Mouse (Mus musculus): ENCODE measurements around the gene Gm9857. TPM values are rescaled to one million over a fixed set of nuclear protein-coding genes. Genes with fewer than 3 reads are reported as not detected.

Gene Gm9857
- polyA plus RNA-seq, 1 experiment from 2014 or later: not detected

- H3K9ac ChIP-seq (replicated peaks; ENCODE audit: low read depth): no peak overlapping the region
- H3K36me3 ChIP-seq (ENCODE audit: insufficient read depth, low read length): no peaks in the 10 kb centered on the region
- no peak for TF ChIP-seq CTCF (IDR thresholded peaks at IDR 0.05)
- no peak for TF ChIP-seq EP300 (IDR thresholded peaks at IDR 0.05)
- H3K4me3 ChIP-seq (ENCODE audit: low read depth, low read length): no peak overlapping the region
- H3K9me3 ChIP-seq (ENCODE audit: low read length): no peaks in the 10 kb centered on the region
- H3K4me2 ChIP-seq (replicated peaks; ENCODE audit: low read depth, low read length): no peak overlapping the region
- DNase-seq (ENCODE audit: low spot score): no peak
- 59% methylated on average over 3 of the region's 3 CpGs for WGBS
- no peaks in the 10 kb centered on the region for H3K27me3 ChIP-seq (replicated peaks; ENCODE audit: insufficient read depth, low read length)
- no peaks in the 10 kb centered on the region for H3K4me1 ChIP-seq (ENCODE audit: insufficient read depth, low read depth, low read length)
- no peak for ATAC-seq
- H3K27ac ChIP-seq (ENCODE audit: low read length): no peak overlapping the region
These were observed 22.3 kb downstream of the Gm9857 start for GRCm38 (mm10) chr3:108917986-108918385.

DNA sequence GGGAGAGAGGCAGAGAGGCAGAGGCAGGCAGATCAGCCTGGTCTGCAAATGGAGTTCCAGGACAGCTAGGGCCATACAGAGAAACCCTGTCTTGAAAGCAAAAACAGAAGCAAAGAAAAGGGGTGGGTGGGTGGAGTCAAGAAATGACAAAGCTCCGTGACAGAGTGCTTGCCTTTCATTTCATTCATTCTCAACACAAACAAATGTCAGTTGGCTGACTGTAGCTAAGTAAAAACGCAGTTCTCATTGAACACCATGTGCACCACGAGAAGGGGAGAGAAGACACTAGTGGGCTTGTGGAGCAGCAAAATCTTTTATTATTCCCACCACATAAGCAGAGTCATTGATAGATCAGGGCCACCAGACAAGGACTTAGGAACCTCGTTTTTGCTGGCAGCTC lies 23.4 kb downstream of the Gm9857 start:
- 26% methylated on average over 4 of the region's 4 CpGs for WGBS
- no peaks in the 10 kb centered on the region for H3K36me3 ChIP-seq (ENCODE audit: insufficient read depth, low read length)

GRCm38 (mm10) chr3:108915999-108916398 lies 24.2 kb downstream of the Gm9857 start:
- no peak for DNase-seq (ENCODE audit: low spot score)
- Histone ChIP-seq H3K27ac (ENCODE audit: low read length) (no peak overlapping the region), H3K4me2 (replicated peaks; ENCODE audit: low read depth, low read length) (no peak overlapping the region), H3K9me3 (ENCODE audit: low read length) (no peaks in the 10 kb centered on the region), H3K9ac (replicated peaks; ENCODE audit: low read depth) (no peak overlapping the region), H3K27me3 (replicated peaks; ENCODE audit: insufficient read depth, low read length) (no peaks in the 10 kb centered on the region), H3K4me3 (ENCODE audit: low read depth, low read length) (no peak overlapping the region), H3K4me1 (ENCODE audit: insufficient read depth, low read depth, low read length) (no peaks in the 10 kb centered on the region), H3K36me3 (ENCODE audit: insufficient read depth, low read length) (no peaks in the 10 kb centered on the region)
- WGBS: 74% methylated on average over 1 of the region's 1 CpGs
- ATAC-seq: no peak
- TF ChIP-seq EP300 (IDR thresholded peaks at IDR 0.05) (no peak), CTCF (IDR thresholded peaks at IDR 0.05) (no peak)

More for the DNA sequence above, 23.4 kb downstream of the Gm9857 start:
- H3K27ac ChIP-seq (ENCODE audit: low read length): no peak overlapping the region
- no peaks in the 10 kb centered on the region for H3K9me3 ChIP-seq (ENCODE audit: low read length)
- no peak overlapping the region for H3K4me2 ChIP-seq (replicated peaks; ENCODE audit: low read depth, low read length)
- no peak overlapping the region for H3K9ac ChIP-seq (replicated peaks; ENCODE audit: low read depth)
- no peaks in the 10 kb centered on the region for H3K27me3 ChIP-seq (replicated peaks; ENCODE audit: insufficient read depth, low read length)
- no peak for DNase-seq (ENCODE audit: low spot score)
- ATAC-seq: no peak
- H3K4me1 ChIP-seq (ENCODE audit: insufficient read depth, low read depth, low read length): no peaks in the 10 kb centered on the region
- TF ChIP-seq CTCF (IDR thresholded peaks at IDR 0.05) (no peak), EP300 (IDR thresholded peaks at IDR 0.05) (no peak)
- no peak overlapping the region for H3K4me3 ChIP-seq (ENCODE audit: low read depth, low read length)

DNA sequence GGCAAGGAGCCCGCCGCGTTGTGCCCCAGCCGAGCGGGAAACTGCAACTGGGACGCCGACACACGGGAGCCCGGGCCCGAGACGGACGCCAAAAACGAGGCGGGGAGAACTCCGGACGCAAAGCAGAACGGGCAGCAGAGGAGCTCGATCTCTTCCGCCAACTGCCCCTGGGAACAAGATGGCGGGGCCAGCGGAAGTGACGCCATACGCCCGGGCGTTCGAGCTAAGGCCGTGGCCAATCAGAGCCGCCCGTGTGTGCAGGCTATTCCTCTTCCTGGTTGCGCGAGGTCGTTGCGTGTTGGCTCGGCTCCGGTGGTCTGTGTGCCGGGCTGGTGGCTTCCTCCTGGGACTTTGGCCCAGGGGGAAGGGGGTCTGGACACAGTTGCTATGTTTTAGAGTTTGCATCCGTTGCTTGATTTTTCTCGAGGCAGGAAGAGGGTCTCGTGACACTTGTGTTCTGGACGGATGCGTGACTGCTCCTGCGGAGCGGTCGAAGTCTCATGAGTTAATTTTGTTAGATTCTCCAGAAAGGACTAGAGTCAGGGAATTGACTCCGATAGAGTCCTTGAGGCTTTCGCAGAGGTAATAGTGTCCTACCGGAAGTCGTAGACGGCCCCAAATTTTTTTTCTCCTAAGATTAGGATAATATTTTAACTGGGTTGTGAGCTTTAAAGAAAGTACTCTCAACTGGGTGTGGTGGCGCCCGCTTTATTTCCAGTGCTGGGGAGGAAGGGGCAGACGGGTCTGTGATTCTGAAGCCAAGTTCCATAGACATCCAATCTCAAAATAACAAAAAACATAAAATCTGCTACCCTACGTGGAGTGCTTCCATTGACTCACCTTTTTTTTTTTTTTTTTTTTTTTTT lies 28.5 kb downstream of the Gm9857 start, which contains the start of gene Prpf38b:
Gene Prpf38b (minus strand): TSS at position 180 of the 866 bp plus-strand sequence.
- peak within 1 kb of the TSS; percentile 91 for H3K9ac ChIP-seq (replicated peaks; ENCODE audit: low read depth)
- no peaks in the 10 kb centered on the region for H3K9me3 ChIP-seq (ENCODE audit: low read length)
- peak within 1 kb of the TSS; percentile 85 for H3K4me2 ChIP-seq (replicated peaks; ENCODE audit: low read depth, low read length)
- no peaks in the 10 kb centered on the region for H3K27me3 ChIP-seq (replicated peaks; ENCODE audit: insufficient read depth, low read length)
- ATAC-seq (peak; percentile 99), DNase-seq (ENCODE audit: low spot score) (peak; percentile 98)
- H3K27ac ChIP-seq (ENCODE audit: low read length): peak within 1 kb of the TSS; percentile 100
- peaks cover 3% of the 10 kb centered on the region; the same call in 1 of the 2 replicates for H3K4me1 ChIP-seq (ENCODE audit: insufficient read depth, low read depth, low read length)
- TF ChIP-seq CTCF (IDR thresholded peaks at IDR 0.05) (no peak), EP300 (IDR thresholded peaks at IDR 0.05) (peak; percentile 60; the same call in 1 of the 2 replicates)
- no peaks in the 10 kb centered on the region for H3K36me3 ChIP-seq (ENCODE audit: insufficient read depth, low read length)
- peak within 1 kb of the TSS; percentile 94 for H3K4me3 ChIP-seq (ENCODE audit: low read depth, low read length)
- WGBS: 2% methylated on average over 53 of the region's 53 CpGs

DNA sequence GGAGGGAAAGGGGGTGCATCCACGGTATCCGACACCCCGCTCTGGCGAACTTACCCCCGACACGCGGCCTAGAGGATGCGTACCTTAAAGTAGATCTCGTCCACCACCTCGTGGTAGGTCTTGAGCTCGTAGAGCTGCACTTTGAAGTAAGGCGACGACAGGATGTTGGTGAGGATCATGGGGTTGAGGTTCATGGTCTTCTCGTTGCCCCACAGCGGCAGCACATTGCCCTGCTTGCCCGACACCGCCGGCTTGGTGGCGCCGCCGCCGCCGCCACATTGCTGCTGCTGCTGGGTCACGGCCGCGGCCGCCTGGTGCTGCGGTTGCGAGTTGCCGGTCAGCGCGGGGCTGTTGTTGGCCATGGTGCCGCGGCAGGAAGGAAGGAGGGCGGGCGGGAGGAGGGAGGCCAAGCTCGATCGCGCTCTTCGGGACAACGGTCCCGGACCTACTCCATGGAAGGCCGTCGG lies 29.1 kb downstream of the Gm9857 start:
- Histone ChIP-seq H3K4me3 (ENCODE audit: low read depth, low read length) (peak overlapping the region; percentile 94), H3K4me2 (replicated peaks; ENCODE audit: low read depth, low read length) (peak overlapping the region; percentile 85), H3K4me1 (ENCODE audit: insufficient read depth, low read depth, low read length) (peaks cover 3% of the 10 kb centered on the region; the same call in 1 of the 2 replicates), H3K27ac (ENCODE audit: low read length) (peak overlapping the region; percentile 100), H3K9me3 (ENCODE audit: low read length) (no peaks in the 10 kb centered on the region), H3K9ac (replicated peaks; ENCODE audit: low read depth) (peak overlapping the region; percentile 91), H3K27me3 (replicated peaks; ENCODE audit: insufficient read depth, low read length) (no peaks in the 10 kb centered on the region), H3K36me3 (ENCODE audit: insufficient read depth, low read length) (no peaks in the 10 kb centered on the region)
- WGBS: 3% methylated on average over 33 of the region's 44 CpGs
- ATAC-seq: peak; percentile 87
- peak; percentile 91 for DNase-seq (ENCODE audit: low spot score)
- no peak for TF ChIP-seq EP300 (IDR thresholded peaks at IDR 0.05)
- TF ChIP-seq CTCF (IDR thresholded peaks at IDR 0.05): peak; percentile 79

DNA sequence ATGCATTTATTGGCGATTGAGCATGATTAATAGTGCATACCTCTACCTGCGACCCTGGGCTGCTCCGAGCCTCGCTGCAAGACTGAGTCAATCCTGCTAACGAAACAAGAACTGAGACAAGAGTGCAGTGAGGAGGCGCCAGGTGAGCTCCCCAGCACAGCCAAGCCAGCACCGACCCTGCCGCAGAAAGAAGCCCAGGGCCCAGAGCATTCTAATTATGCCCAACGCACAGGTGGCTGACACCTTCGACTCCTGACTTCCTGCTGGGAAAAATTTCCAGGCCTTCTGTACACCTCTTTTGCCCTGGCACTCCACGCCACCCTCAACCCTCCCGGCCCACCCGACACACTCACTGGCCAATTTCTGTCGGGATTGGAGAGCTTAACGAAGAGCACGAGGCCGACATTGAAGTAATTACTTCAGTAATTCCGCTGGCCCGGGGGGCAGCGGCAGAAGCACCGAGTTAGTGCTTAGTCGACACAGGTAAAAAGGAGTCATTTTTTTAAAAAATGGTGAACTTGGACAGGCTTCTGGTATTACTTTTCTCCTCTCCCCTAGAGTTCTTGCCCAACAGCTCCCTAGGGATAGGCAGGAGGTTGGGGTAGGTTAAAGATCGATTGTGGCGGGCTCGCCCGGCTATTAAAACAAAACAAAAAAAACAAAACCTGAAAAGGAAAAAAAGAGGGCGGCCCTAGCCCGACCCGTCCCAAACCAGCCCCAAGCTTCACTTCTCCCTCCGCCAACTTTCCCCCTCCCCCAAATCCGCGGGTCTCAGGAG lies 29.8 kb downstream of the Gm9857 start:
- Histone ChIP-seq H3K27me3 (replicated peaks; ENCODE audit: insufficient read depth, low read length) (no peaks in the 10 kb centered on the region), H3K4me1 (ENCODE audit: insufficient read depth, low read depth, low read length) (peaks cover 3% of the 10 kb centered on the region; the same call in 1 of the 2 replicates), H3K4me2 (replicated peaks; ENCODE audit: low read depth, low read length) (peak overlapping the region; percentile 85), H3K27ac (ENCODE audit: low read length) (peak overlapping the region; percentile 100), H3K36me3 (ENCODE audit: insufficient read depth, low read length) (peaks cover 4% of the 10 kb centered on the region; the same call in 1 of the 2 replicates), H3K9me3 (ENCODE audit: low read length) (no peaks in the 10 kb centered on the region), H3K4me3 (ENCODE audit: low read depth, low read length) (peak overlapping the region; percentile 94), H3K9ac (replicated peaks; ENCODE audit: low read depth) (peak overlapping the region; percentile 91)
- TF ChIP-seq CTCF (IDR thresholded peaks at IDR 0.05) (no peak), EP300 (IDR thresholded peaks at IDR 0.05) (no peak)
- WGBS: under 1% methylated on average over 31 of the region's 32 CpGs
- DNase-seq (ENCODE audit: low spot score) (no peak), ATAC-seq (no peak)

Data from lung, postnatal 0 days (tissue).